Mouse (Mus musculus) CH12F3 (cell line): ENCODE data around the gene 9330182O14Rik.

Experiments
- in situ Hi-C: fragments of 300-500 bp; cut with MboI; formaldehyde crosslinking; loops from 2 replicates; pipeline ENCODE4 v1.14.3; 2020; ENCODE audit warnings: low sequenced_read_pairs

Gene 9330182O14Rik

DNA sequence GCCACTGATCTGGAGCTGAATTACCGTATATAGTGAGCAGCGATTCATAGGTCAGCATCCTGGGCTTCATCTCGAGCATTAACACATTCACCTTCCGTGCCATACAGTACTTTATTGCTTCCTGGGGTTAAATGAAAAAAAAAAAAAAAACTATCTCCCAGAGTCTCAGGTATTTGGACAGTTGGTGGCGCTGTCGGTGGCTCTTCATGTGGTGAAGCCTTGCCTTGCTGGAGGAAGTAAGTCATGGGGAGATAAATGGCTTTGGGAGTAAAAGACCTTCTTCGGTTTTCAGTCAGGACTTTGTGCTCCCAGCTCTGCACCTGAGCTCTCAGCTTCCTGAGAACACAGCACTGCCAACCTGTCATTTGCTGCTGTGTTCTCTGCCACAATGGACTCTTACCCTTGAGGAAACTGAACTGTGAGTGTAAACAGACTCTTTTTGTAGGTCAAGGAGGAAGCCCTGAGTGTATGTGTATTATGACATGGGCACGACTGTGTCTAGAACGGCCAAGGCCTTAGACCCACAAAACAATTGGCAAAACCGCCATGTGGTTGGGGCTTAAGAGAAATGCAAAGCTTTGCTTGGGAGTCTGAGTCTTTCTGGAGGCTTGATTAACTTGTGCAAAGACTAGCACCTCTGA is at the start of gene 9330182O14Rik:
9330182O14Rik (plus strand) TSS at position 214 of the 641 bp plus-strand sequence.
- in situ Hi-C loops: no loop called here

GRCm38 (mm10) chr15:40103304-40103703 is 30.9 kb upstream of the 9330182O14Rik start:
- in situ Hi-C loops: no loop called here

DNA sequence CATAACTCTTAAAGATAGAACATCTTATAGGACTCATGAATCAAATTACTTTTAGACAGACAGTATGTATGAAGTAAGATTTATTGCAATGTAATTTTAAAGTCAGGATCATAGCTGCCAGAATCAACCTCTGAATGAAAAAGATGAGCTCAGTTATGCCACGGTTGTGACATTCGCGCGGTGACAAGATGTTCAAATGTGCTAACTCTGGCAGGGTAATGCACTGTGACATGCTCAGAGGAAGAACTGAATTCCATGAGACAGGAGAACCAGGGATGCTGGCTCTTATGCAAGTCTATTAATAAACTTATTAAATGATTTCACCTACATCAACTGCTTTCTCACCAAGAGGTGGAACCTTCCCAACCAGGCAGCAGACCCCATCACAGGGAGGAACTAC is 28.5 kb upstream of the 9330182O14Rik start:
- in situ Hi-C loops: no loop called here

- in situ Hi-C loops: no loop called here
Observed at GRCm38 (mm10) chr15:40113888-40114576, 20.1 kb upstream of the 9330182O14Rik start.

- in situ Hi-C loops: no loop called here
Observed at GRCm38 (mm10) chr15:40114600-40115271, 19.4 kb upstream of the 9330182O14Rik start.

DNA sequence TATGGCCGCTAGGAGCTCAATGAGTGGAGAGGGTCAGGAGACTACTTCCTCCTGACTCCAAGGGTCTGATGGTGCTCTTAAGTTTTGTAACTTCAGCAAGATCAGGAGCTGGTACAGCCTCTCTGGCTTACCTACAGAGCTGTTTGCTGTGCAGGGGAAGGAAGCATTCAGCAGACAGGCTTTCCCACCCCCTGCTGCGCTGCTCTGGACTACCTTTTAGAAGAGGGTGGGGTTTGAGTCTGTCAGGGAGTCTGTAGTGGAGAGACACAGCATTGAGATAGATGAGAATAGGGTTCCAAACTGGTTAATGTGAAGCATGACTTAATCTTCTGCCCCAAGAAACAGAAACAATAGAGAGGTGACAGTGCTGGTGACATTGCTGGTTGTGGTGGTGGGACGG is 17.8 kb upstream of the 9330182O14Rik start:
- in situ Hi-C loops: no loop called here

DNA sequence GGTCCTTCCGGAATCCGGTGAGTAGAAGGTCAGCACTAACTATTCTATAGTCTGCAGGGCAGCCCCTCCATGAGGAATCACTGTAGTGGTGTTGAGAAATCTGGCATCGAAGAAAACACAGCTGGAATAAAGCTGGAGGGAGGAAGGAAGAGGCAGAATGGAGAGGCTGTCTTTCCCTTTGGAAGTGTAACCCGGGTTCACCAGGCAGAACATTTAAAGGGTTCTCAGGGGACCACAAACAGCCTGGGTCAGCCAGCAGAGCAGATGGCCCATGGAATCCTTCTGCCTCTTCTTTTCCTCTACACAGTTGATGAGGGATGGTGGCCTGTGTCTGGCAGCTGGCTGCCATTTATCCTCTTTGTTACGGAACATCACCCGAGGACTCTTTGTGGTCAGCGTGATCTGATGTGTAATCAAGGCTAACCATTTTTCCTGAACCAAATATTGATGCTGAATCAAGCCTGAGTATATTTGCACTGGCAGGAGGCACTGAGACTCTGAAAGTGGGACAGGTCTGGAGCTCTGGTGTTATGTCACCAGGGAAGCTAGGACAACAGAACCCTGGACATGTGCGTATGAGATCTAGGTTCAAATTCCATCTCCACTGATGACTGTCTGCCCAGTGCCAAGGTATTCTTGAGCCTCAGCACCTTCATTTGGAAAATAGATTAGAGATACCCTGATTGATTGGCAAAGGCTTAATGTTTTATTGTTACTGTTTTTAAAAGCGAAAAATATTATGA is 9.8 kb upstream of the 9330182O14Rik start:
- in situ Hi-C loops: no loop called here

- in situ Hi-C loops: no loop called here
Observed at GRCm38 (mm10) chr15:40129496-40129895, 4.7 kb upstream of the 9330182O14Rik start.

DNA sequence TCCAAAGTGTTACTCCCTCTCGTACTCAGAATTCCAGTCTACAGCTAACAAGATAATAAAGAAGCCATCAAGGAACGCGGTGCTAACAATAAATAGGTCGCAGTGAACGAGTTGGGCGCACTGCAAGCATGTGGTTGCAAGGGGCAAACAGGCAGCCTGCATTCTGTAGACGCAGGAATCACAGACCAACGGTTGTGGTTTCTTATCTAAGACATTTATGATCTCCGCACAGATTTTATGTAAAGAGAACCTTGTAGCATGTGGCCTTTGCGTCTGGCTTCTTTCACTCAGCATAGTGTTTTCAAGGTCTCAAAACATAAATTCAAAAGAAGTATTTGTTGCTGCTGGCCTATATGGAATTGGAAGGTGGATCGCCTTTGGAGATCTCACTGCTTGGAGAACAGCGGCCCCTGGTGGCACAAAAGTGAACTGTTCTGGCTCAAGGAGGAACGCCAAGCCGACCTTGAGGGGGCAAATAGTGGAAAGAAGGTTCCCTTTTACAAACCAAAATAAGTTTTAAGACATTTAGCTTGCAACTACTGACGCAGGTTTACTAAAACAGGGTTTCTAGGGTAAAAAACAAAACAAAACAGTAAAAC is 3.2 kb upstream of the 9330182O14Rik start:
- in situ Hi-C loops: no loop called here

DNA sequence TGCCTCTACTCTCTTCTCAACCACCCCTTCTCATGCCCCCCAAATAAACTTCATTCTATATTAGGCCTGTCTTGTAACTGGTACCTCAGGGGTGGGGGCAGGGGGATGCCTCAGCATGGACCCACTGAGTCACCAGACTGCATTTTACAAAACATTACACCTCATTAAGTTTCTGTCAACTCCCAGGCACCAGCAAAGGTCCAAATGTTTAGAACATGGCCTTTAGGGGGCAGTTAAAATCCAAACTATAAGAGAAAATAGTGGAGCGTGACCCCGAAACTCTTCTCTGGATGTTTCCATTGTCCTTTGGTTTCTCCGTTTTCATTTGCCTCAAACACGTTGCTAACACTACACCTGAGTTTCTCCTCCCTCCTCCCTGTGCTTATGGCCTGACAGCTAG is 1.8 kb upstream of the 9330182O14Rik start:
- in situ Hi-C loops: no loop called here

DNA sequence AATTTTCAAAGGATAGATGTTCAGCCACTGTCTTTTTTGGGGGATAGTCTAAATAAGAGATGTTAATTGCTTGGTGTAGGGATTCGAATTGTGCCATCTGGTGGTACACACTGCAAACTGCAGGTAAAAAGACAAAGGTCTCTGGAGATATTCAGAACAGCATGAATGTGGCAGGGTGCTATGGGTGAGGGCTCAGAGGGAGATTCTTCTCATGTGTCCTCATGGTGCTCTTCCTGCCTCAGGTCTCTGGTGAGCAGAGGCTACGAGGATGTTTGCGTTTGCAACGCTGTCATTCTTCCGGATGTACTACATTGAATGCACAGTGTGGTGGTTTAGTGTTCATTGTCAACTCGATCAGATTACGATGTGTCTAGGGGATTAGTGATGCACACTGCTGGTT is 10.1 kb downstream of the 9330182O14Rik start:
- in situ Hi-C loops: no loop called here

- in situ Hi-C loops: no loop called here
Observed at GRCm38 (mm10) chr15:40157683-40158082, 23.5 kb downstream of the 9330182O14Rik start.

- in situ Hi-C loops: no loop called here
Observed at GRCm38 (mm10) chr15:40166560-40167275, 32.6 kb downstream of the 9330182O14Rik start.

DNA sequence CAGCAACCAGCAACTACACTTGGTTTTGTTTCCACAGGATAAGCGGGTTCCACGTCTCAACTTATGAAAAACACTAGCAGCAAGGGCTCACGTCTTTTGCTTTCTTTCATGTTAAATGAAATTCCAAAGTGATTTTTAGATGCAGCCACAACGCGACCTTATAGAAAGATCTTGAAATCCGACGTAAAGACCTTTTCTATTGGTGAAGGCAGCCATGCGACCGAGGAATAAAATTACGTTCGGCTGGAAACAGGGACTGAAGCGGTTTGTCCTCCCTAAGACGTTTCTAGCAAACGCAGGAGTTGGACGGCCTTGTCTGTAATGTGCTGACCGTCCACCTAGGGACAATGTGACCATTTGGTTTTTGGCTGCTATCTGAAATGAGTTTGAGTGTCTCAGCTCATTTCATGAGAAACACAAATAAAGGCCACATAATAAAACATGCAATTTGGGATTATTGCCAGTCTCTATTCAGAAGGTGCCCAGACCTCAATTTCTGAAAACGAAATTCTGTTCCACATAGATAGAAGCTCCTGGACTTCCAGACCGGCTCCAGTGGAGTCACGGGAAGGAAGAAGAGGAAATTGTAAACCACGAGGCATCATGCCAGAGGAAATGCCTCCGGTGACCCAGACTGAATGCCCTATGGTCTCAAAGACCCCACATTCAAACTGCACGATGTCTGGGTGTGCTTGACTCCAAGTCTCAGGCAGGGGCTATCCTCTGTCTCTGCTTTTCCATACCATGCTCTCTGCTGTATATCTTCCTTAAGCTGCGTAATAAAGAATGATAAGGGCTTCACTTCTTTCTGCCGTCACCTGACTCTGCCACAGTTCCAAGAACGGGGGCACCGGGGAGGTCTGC is 33.3 kb downstream of the 9330182O14Rik start:
- in situ Hi-C loops: no loop called here

- in situ Hi-C loops: no loop called here
Observed at GRCm38 (mm10) chr15:40168140-40168688, 34.0 kb downstream of the 9330182O14Rik start.

DNA sequence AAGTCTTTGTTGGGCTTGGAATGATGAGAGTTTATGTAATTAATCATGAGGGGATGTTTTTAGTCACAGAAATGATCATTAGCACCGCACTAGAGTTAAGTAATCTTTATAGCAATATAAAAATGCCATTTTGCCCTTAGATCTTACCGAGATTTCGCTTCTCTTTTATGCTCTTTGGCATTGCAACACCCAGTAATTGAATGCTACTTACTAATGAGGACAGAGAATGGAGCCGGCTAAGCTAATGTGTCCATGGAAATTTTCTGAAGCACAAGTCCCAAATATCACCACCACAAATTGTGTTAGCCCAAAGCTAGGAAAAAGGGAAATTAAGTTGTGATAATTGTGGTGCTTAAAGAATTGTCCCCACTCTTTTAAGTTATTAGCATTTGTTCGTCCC is 34.9 kb downstream of the 9330182O14Rik start:
- in situ Hi-C loops: no loop called here

DNA sequence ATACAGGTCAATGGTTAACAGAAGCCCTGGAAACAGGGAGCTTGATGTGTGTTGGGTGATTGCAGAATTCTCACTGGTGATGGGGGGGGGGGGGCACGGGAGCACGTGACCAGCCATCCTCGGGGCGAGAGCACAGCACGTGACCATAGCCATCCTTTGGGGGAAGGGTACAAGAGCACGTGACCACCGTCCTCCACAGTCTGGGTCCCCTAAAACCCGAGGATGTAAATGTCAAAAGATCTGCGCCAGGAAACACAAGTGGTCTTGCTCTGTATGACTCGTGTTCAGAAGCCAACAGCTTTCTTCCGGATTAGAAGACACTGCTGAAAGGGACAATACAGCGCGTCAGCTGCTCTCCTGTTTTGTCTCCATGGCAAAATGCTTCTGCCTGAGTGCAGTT is 35.5 kb downstream of the 9330182O14Rik start:
- in situ Hi-C loops: no loop called here

DNA sequence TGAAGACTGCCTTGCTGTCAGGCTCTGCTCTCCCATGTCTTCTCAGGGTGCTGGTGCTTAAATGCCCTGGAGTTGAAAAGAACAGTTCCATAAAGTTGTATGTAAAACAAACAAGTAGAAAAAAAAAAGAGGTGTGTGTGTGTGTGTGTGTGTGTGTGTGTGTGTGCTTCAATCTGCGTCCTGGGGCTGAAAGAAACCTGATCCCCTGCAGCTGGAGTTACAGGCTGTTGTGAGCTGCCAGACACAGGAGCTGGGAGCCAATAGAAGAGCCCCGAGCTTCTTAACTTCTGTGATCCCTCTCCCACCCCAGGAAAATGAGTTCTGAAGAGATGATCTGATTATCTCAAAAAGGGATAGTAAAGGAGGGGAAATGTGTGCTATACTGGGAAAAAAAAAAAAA is 45.3 kb downstream of the 9330182O14Rik start:
- in situ Hi-C loops: no loop called here

- in situ Hi-C loops: no loop called here
Observed at GRCm38 (mm10) chr15:40187017-40187416, 52.9 kb downstream of the 9330182O14Rik start.
